Mouse (Mus musculus) erythroblast, embryonic 14.5 days (primary cell): Measurements from ENCODE around the gene Togaram2. TPM values are rescaled to one million over a fixed set of nuclear protein-coding genes. Genes with fewer than 3 reads are reported as not detected.

ENCODE experiments used
- H3K27me3 ChIP-seq: 2 replicates; pipeline ENCODE4 v1.6.1; 2012; ENCODE audit warnings: inconsistent platforms; ENCODE audit not compliant: control insufficient read depth
- H3K36me3 ChIP-seq: 2 replicates; pipeline ENCODE4 v1.6.1; 2012; ENCODE audit warnings: mild to moderate bottlenecking, inconsistent platforms; ENCODE audit not compliant: control insufficient read depth
- H3K4me1 ChIP-seq: 2 replicates; pipeline ENCODE4 v1.6.1; 2012; ENCODE audit warnings: inconsistent platforms; ENCODE audit not compliant: control insufficient read depth
- H3K4me3 ChIP-seq: replicated peaks from 2 replicates; pipeline ENCODE3; 2012; ENCODE audit warnings: moderate library complexity, mild to moderate bottlenecking, inconsistent platforms
- H3K9me3 ChIP-seq: 2 replicates; pipeline ENCODE4 v1.6.1; 2012; ENCODE audit warnings: low read length, inconsistent platforms, mixed read lengths; ENCODE audit not compliant: control insufficient read depth
- GATA1 ChIP-seq: IDR thresholded peaks from 2 replicates; pipeline ENCODE4 v1.6.1; 2012; ENCODE audit warnings: low read length, inconsistent platforms, mixed read lengths
- TAL1 ChIP-seq: IDR thresholded peaks from 3 replicates; pipeline ENCODE4 v1.6.1; 2012; ENCODE audit warnings: low read length, inconsistent platforms, mixed read lengths
- polyA plus RNA-seq: library from polyadenylated mRNA; stranded (reverse); fragments of >175 nt; gene quantifications from 2 replicates; pipeline ENCODE4 v1.2.3, GENCODE M21; 2012

Togaram2 gene
- polyA plus RNA-seq, 1 experiment = not detected

- H3K9me3 ChIP-seq = no peaks in the 10 kb centered on the region
- no peaks in the 10 kb centered on the region for H3K4me1 ChIP-seq
- TF ChIP-seq TAL1 = no peak
- no peak for TF ChIP-seq GATA1
- H3K36me3 ChIP-seq = no peaks in the 10 kb centered on the region
- no peaks in the 10 kb centered on the region for H3K27me3 ChIP-seq
- no peak overlapping the region for H3K4me3 ChIP-seq
Measured at GRCm38 (mm10) chr17:71693313-71693712, 20.3 kb downstream of the Togaram2 start.

GRCm38 (mm10) chr17:71693780-71694179, 20.7 kb downstream of the Togaram2 start:
- TF ChIP-seq TAL1 (no peak), GATA1 (no peak)
- Histone ChIP-seq H3K4me3 (no peak overlapping the region), H3K27me3 (no peaks in the 10 kb centered on the region), H3K9me3 (no peaks in the 10 kb centered on the region), H3K36me3 (no peaks in the 10 kb centered on the region), H3K4me1 (no peaks in the 10 kb centered on the region)

GRCm38 (mm10) chr17:71695151-71695550, 22.1 kb downstream of the Togaram2 start:
- Histone ChIP-seq H3K36me3 (no peaks in the 10 kb centered on the region), H3K27me3 (no peaks in the 10 kb centered on the region), H3K4me3 (no peak overlapping the region), H3K9me3 (no peaks in the 10 kb centered on the region), H3K4me1 (no peaks in the 10 kb centered on the region)
- TF ChIP-seq GATA1 = no peak

- Histone ChIP-seq H3K9me3 (no peaks in the 10 kb centered on the region), H3K27me3 (no peaks in the 10 kb centered on the region), H3K4me1 (no peaks in the 10 kb centered on the region), H3K36me3 (no peaks in the 10 kb centered on the region), H3K4me3 (no peak overlapping the region)
- no peak for TF ChIP-seq TAL1
- no peak for TF ChIP-seq GATA1
Measured at GRCm38 (mm10) chr17:71695716-71696315, 22.8 kb downstream of the Togaram2 start.

GRCm38 (mm10) chr17:71696396-71696795, 23.3 kb downstream of the Togaram2 start:
- Histone ChIP-seq H3K36me3 (no peaks in the 10 kb centered on the region), H3K27me3 (no peaks in the 10 kb centered on the region), H3K4me1 (no peaks in the 10 kb centered on the region), H3K9me3 (no peaks in the 10 kb centered on the region), H3K4me3 (no peak overlapping the region)
- no peak for TF ChIP-seq GATA1
- no peak for TF ChIP-seq TAL1

GRCm38 (mm10) chr17:71697896-71698618, 25.0 kb downstream of the Togaram2 start:
- Histone ChIP-seq H3K4me1 (no peaks in the 10 kb centered on the region), H3K4me3 (no peak overlapping the region), H3K36me3 (no peaks in the 10 kb centered on the region), H3K9me3 (no peaks in the 10 kb centered on the region), H3K27me3 (no peaks in the 10 kb centered on the region)
- TF ChIP-seq TAL1 (no peak), GATA1 (no peak)

GRCm38 (mm10) chr17:71698619-71698956, 25.5 kb downstream of the Togaram2 start:
- TF ChIP-seq TAL1 (no peak), GATA1 (no peak)
- no peaks in the 10 kb centered on the region for H3K4me1 ChIP-seq
- H3K36me3 ChIP-seq = no peaks in the 10 kb centered on the region
- H3K4me3 ChIP-seq = no peak overlapping the region
- no peaks in the 10 kb centered on the region for H3K27me3 ChIP-seq
- no peaks in the 10 kb centered on the region for H3K9me3 ChIP-seq

- Histone ChIP-seq H3K27me3 (no peaks in the 10 kb centered on the region), H3K9me3 (peaks cover 8% of the 10 kb centered on the region; the same call in 1 of the 2 replicates), H3K4me3 (no peak overlapping the region), H3K4me1 (no peaks in the 10 kb centered on the region), H3K36me3 (no peaks in the 10 kb centered on the region)
- no peak for TF ChIP-seq GATA1
- no peak for TF ChIP-seq TAL1
Measured at GRCm38 (mm10) chr17:71705113-71705512, 32.1 kb downstream of the Togaram2 start.

GRCm38 (mm10) chr17:71705550-71706480, 32.8 kb downstream of the Togaram2 start:
- Histone ChIP-seq H3K36me3 (no peaks in the 10 kb centered on the region), H3K4me3 (no peak overlapping the region), H3K27me3 (no peaks in the 10 kb centered on the region), H3K9me3 (peaks cover 8% of the 10 kb centered on the region; the same call in 1 of the 2 replicates), H3K4me1 (no peaks in the 10 kb centered on the region)
- TF ChIP-seq TAL1 (no peak), GATA1 (no peak)
